Mouse (Mus musculus) spleen, adult 2 months (tissue): ENCODE data around the gene Mapt.

Source experiments
- CTCF ChIP-seq: fragments of 200-500 bp; IDR thresholded peaks from 2 replicates; pipeline ENCODE4 v1.5.1; 2011; ENCODE audit warnings: mild to moderate bottlenecking, inconsistent platforms; ENCODE audit not compliant: insufficient read depth, insufficient read length, insufficient replicate concordance; ENCODE audit errors: extremely low read depth
- POLR2A ChIP-seq: fragments of 200-500 bp; IDR thresholded peaks from 2 replicates; pipeline ENCODE4 v1.6.1; 2011; ENCODE audit warnings: low read depth, low read length, inconsistent platforms

DNA sequence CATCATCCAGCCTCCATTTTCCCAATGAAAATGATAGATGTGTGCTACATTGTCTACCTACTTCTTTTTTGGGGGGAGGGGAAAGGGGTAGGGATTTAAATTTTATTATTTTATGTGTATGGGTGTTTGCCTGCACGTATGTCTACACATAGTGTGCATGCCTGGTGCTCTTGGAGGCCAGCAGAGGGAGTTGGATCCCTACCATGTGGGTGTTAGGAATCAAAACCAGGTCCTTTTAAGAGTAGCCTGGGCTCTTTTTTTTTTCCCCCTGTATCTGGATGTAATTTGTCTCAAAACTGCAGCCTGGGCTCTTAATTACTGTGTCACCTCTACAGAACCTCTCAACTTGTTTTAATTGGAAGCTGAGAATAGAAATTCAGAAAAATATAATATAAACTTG is 148.4 kb downstream of the Mapt start:
- TF ChIP-seq POLR2A (no peak), CTCF (peak; percentile 24; the same call in 1 of the 2 replicates)
